Mouse (Mus musculus) cortical plate, adult 2 months (tissue): ENCODE measurements around the gene Znrf2.

Experiments used
- CTCF ChIP-seq: fragments of 200-500 bp; IDR thresholded peaks from 2 replicates; pipeline ENCODE4 v1.5.1; 2011; ENCODE audit warnings: mild to moderate bottlenecking, control low read depth, low read length; ENCODE audit not compliant: insufficient read depth; ENCODE audit errors: extremely low read depth
- POLR2A ChIP-seq: fragments of 200-500 bp; IDR thresholded peaks from 2 replicates; pipeline ENCODE4 v1.6.1; 2011; ENCODE audit warnings: mild to moderate bottlenecking, low read length, control low read depth; ENCODE audit not compliant: insufficient read depth; ENCODE audit errors: extremely low read depth

DNA sequence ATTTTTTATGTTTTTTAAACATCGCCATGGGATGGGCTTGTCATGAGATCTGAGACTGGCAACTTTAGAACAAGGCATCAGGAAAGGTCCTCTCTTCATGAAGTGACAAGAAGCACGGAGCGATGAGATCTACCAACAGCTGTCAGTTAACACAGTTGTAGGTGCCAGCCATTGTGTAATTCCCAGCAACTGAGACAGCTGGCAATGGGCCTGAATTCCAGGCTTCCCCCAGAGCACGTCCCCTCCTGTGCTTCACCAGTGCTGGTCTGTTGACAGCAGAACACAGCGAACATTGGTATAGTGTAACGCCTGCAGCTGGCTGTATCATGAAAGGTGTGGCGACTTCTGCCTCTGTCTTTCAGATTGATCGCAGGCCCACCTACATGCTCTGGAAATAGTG lies 45.5 kb upstream of the Znrf2 start:
- TF ChIP-seq POLR2A (no peak), CTCF (no peak)
